Mouse (Mus musculus) Muller cell, postnatal 12 days (primary cell): ENCODE data around the gene Ugt2a1.
"Not testable (repeated sequence)": the region's sequence is repeated elsewhere in the genome, so short reads cannot be mapped to it uniquely, and the experiment has no call there.

Experiments
- DNase-seq: peaks from one replicate; pipeline ENCODE4 v3.0.0-alpha.2; 2015; ENCODE audit errors: inconsistent ontology term

Gene Ugt2a1

DNA sequence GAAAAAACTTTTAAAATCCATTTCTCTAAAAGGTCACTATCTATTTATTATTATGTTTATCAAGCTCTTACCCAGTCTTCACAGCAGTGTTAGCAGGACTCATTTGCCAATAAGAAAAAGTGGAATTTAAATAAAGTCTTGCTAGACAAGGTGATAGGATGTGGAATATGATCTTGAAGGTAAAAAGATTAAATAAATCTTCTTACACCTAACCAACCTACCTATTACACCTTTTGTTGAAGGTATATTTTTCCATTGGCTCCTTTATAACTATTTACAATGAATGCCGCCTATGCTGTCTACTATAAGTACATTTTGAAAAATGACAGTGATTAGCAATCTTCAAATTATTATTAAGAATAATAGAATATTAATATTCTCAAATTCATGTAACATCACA lies at the start of gene Ugt2a1:
TSS of gene Ugt2a1 (minus strand) at position 101 of the 400 bp plus-strand sequence.
- no peak for DNase-seq

GRCm38 (mm10) chr5:87538111-87538510 lies 47.4 kb upstream of the Ugt2a1 start, which contains the start of gene Sult1b1:
TSS of gene Sult1b1 (minus strand) at chr5:87538195.
- no peak for DNase-seq

GRCm38 (mm10) chr5:87535994-87536644 lies 45.4 kb upstream of the Ugt2a1 start:
- DNase-seq, result peak; percentile 18

DNA sequence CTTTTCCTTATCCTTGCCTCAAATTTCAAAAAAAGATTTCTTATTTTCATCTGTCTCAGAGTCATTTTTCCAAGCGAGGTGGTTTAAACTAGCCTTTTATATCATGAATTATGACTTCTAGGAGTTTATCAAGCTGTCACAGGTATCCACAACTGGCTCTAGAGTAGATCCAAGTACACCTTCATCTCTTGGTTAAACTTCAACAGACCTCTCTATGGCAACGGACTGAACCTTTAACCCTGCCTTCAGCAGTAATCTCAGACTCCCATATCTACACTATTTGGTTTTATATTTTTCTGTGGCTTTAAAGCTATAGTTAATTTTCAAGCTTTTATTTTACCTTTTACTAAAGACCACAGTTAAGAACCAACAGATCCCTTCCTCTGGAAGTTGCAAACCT lies 41.6 kb upstream of the Ugt2a1 start:
- no peak for DNase-seq

DNA sequence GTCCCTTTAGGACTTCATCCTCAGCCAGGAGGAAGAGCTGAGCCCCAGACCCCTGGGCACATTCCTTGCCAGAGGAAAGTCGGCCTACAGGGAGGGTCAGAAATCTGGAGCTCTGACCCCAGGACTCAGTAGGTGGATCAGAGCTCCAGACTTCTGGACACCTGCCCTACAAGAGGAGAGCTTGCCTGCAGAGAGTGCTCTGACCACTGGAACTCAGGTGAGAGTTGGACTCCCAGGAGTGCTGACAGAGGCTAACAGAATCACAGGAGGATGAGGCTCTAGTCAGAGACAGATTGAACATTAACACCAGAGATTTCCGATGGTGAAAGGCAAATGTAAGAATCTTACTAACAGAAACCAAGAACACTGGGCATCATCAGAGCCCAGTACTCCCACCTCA lies 32.9 kb upstream of the Ugt2a1 start:
- not testable (repeated sequence) for DNase-seq

GRCm38 (mm10) chr5:87505776-87506458 lies 15.2 kb upstream of the Ugt2a1 start:
- DNase-seq, result no peak

- no peak for DNase-seq
Observed at GRCm38 (mm10) chr5:87502687-87503086, 12.0 kb upstream of the Ugt2a1 start.

- DNase-seq, result peak; percentile 53
Observed at GRCm38 (mm10) chr5:87499341-87499740, 8.7 kb upstream of the Ugt2a1 start.

DNA sequence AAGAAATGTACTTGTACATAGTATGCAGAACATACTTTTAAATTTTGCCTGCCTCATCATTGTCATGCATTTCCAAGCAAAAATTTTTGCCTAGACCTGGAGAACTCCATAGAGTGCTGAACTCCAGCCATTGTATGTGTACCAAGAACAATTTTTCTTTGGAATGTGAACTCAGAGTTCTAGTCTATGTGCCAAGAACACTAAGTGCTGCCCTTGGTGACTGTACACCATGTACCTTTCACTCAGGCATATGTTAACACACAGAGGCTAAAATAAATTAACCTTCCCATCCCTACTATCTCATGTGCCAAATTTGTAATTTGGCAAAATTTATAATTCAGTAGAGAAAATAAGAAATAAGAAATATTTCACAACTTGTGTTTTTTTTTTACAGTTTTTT lies 8.3 kb upstream of the Ugt2a1 start:
- no peak for DNase-seq

- DNase-seq, result not testable (repeated sequence)
Observed at GRCm38 (mm10) chr5:87486706-87487105, 4.0 kb downstream of the Ugt2a1 start, which contains the start of gene Gm43638. TSS of gene Gm43638 (minus strand) at chr5:87486806.

DNA sequence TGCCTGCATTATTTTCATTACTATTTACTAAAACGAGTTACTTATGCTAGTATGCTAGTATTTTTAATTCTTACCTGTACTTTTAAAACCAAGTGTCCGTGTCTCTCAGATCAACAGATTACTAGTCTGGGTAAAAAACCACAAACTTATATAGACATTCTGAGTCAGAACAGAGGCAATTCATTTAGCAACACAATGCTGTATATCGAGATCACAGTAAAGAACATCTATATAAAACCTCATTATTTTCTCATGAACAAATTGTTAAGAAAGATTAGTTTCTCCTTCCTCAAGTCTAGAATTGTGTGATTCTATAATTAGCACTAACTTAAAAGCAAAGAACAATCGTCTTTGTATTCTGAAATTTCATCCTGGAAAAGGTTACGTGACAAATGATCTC lies 8.5 kb downstream of the Ugt2a1 start, which contains the start of gene Ugt2a2:
TSS of gene Ugt2a2 (minus strand) at position 101 of the 400 bp plus-strand sequence.
- DNase-seq, result no peak

GRCm38 (mm10) chr5:87458810-87459209 lies 31.9 kb downstream of the Ugt2a1 start:
- DNase-seq, result no peak

- no peak for DNase-seq
Observed at GRCm38 (mm10) chr5:87457701-87458100, 33.0 kb downstream of the Ugt2a1 start.

- no peak for DNase-seq
Observed at GRCm38 (mm10) chr5:87456216-87456850, 34.3 kb downstream of the Ugt2a1 start.

- DNase-seq, result no peak
Observed at GRCm38 (mm10) chr5:87455519-87455918, 35.2 kb downstream of the Ugt2a1 start.

DNA sequence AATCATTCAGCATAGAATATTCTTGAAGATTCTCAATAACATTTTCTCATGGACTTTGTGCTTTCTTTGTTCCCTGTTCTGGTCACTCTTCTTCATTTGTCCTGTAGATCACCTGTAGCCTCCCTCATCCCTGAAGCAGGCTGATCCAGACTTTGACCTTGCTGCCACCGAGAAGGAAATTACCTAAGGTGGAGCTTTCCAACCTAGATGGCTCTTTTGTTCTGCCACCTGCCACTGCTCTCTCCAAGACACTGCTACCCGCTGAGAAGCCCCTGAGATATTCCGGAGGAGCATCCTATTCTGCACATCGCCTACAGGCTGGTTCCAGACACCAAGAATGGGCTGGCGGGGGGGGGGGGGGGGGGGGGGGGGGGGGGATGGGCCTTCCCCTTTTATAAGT lies 38.2 kb downstream of the Ugt2a1 start:
- DNase-seq, result not testable (repeated sequence)

- peak; percentile 20 for DNase-seq
Observed at GRCm38 (mm10) chr5:87436264-87436663, 54.4 kb downstream of the Ugt2a1 start.

DNA sequence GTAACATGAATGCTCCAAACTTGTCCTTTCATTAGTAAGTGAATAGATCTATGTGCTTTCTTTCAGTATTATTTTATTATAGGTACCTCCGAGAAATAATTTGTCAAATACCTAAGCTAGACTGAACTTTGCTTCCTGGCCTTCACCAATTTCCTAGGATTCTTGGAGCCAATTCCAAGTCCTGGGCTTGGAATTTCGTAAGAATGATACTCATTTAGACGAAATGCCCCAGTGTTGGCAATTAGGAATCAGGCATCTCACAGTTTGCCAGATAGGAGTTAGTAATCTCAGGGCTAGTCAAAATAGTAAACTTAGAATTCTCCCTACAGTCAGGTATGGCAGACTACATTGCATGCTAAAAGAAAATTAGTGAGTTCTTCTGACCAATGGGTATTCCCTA lies 65.0 kb downstream of the Ugt2a1 start:
- no peak for DNase-seq

DNA sequence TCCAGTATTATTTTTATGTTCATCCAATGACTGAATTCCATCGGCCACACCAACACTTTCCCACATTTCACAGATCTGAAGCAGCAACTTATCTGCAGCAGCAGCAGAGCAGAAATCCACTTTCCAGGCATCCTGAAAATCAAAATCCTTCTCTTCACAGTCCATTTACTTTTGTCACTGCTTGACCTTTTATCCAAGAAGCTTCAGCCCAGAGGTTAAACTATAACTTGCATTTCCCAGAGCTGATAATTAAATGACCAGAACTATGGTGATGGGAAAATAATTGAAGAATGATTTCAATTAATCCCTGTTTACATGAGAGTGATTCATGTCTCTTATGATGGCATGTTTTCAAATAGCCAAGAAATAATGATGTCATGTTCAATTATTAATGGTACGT lies 66.6 kb downstream of the Ugt2a1 start, which contains the start of gene Ugt2b38:
TSS of gene Ugt2b38 (minus strand) at position 163 of the 400 bp plus-strand sequence.
- not testable (repeated sequence) for DNase-seq
